Mouse (Mus musculus) frontal cortex, postnatal 36 days (tissue): ENCODE results near the gene Gja5.
"Not testable (repeated sequence)": the region's sequence is repeated elsewhere in the genome, so short reads cannot be mapped to it uniquely, and the experiment has no call there.

Experiments
- DNase-seq, 2 experiments: peaks; one replicate each; pipeline ENCODE4 v3.0.0; 2022; ENCODE audit warnings: low spot score in 2 of 2

Gene Gja5

GRCm38 (mm10) chr3:97037119-97037518 is 132.6 kb downstream of the Gja5 start:
- DNase-seq: no peak

DNA sequence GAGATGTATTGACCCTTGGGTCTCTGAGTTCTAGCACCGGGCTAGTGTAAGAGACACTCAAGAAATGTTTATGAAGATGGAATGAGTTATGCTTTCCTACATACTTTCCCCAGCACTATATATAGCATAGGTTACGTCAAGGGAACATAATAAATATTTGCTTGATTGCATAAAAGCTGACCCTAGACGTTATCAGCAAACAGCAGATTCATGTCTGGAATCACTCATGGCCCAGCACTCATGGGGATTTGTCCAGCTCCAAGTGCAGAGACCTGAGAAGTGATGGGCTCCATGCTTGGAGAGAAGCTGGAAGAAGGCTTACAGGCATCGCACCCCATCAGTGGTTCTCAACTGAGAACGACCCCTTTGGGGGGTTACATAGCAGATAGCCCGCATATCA is 135.2 kb downstream of the Gja5 start:
- no peak for DNase-seq

DNA sequence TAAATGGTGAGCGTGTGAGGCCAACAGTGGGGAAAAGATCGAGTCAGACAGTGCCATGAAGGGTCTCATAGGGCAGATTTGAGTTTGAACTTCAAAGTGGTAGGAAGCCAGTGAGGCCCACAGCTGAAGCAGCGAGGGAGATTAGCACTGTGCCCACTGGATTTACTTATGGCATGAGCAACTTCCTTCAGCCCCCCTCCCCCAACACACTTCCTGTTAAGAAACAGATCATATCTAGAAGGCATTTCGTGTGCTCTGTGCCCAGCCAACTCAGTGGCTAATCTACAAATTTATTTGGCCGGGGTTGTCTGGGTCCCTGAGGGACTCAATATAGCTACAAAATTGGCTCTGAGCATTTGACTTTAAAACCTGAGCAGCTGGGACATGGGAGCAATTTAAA is 139.7 kb downstream of the Gja5 start:
- DNase-seq: no peak

- DNase-seq: no peak
Measured at GRCm38 (mm10) chr3:97047757-97048156, 143.3 kb downstream of the Gja5 start.

GRCm38 (mm10) chr3:97048360-97048759 is 143.9 kb downstream of the Gja5 start:
- DNase-seq: no peak

DNA sequence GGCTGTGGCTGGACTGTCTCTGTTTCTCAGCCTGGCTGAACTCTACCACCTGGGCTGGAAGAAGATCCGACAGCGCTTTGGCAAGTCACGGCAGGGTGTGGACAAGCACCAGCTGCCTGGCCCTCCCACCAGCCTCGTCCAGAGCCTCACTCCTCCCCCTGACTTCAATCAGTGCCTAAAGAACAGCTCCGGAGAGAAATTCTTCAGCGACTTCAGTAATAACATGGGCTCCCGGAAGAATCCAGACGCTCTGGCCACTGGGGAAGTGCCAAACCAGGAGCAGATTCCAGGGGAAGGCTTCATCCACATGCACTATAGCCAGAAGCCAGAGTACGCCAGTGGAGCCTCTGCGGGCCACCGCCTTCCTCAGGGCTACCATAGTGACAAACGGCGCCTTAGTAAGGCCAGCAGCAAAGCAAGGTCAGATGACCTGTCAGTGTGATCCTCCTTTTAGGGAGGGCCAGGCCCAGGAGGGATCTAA is 146.8 kb downstream of the Gja5 start:
- no peak for DNase-seq

DNA sequence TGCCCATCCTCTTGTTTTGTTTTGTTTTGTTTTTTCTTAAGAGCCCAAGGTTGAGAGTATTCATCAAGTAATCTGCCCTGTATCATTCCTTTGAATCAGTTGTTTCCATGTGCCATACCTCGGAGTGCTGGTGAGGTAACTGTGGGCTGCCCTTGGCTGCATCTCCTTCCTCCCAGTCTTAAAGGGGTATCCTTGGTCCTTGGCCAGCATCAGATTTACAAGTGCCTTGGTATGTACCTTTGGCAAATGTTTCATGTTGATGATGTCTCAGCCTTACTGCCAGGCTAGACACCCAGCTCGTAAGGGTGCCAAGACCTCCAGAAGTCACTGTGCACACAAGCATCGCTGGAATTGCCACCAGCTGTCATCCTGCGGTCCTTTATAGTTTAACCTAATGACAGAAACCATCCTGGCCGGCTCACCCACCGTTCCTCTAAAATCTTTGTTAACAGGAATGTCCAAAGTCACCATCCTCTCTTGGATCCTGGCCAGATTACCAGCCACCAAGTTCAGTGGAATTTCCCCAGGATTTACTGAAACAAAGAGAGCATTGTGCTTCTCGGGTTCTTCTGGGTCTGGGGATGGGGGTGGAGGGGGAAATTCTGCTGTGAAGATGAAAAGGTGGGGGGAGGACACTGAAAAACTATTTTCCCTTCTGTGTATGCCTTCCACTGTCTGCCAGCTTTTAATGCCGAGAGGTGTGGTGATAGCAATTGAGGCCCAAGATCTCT is 147.7 kb downstream of the Gja5 start:
- DNase-seq: no peak

DNA sequence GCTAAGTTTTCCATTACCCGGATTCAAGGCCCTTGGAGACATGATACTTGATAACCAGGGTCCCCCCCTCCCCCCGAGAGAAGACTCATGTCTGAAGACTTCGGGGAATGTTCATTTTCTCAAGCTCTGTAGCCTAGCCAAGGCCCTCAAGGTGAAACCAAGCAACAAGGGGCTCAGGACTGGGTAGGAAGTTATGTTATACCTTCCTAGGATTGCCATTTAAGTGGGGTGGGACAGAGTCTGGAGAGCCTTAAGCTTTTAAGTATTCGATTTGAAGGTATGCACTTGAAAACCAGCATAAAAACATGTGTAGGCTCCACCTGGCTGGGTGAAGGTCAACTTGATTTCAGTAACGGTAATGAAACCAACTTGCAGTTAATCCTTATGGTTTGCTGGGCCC is 154.2 kb downstream of the Gja5 start:
- no peak for DNase-seq

- no peak for DNase-seq
Measured at GRCm38 (mm10) chr3:97060119-97060518, 155.6 kb downstream of the Gja5 start.

- DNase-seq: no peak
Measured at GRCm38 (mm10) chr3:97062814-97063213, 158.3 kb downstream of the Gja5 start.

DNA sequence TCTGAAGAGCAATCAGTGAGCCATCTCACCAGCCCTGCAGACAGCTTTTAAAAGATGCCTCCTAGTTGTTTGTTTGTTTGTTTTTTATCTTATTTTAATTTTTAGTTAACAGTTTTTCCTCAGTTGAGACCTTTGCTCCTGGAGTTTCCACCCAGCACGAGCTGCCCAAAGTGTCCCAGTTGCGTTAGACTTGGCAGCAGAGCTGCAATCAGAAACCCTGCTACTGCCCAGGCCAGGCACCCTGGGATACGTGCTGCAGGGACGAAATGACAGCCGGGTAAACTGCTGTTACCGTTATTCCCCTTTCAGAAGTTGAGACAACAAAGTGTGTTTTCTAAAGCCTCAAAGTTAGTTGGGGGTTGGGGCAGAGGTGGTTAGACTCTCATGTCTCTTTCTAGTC is 159.6 kb downstream of the Gja5 start:
- DNase-seq: no peak

- peak in 1 of 2 experiments; percentile 10 for DNase-seq
Measured at GRCm38 (mm10) chr3:97069589-97069988, 165.1 kb downstream of the Gja5 start.

GRCm38 (mm10) chr3:97071916-97072315 is 167.4 kb downstream of the Gja5 start:
- peak in 1 of 2 experiments; percentile 14 for DNase-seq

DNA sequence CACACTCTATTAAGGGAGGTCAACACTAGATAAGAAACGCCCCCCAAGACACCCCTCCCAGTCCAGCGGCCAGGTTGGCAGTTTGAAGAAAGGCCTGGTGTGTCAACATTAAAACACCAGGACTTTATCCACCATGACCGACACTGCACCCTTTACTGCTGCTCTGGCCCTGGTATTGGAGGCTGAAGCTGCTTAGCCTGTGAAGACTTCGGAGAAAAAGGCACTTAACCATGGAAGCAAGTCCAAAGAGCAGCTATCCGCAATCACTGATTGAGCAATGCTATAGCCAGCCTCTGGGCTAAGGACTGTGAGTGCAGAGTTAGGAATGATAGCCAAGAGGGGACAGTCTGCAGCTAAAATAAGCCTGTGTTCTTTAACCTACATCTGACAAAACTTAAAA is 167.9 kb downstream of the Gja5 start:
- DNase-seq: not testable (repeated sequence)

- DNase-seq: not testable (repeated sequence)
Measured at GRCm38 (mm10) chr3:97075744-97076350, 171.4 kb downstream of the Gja5 start.

DNA sequence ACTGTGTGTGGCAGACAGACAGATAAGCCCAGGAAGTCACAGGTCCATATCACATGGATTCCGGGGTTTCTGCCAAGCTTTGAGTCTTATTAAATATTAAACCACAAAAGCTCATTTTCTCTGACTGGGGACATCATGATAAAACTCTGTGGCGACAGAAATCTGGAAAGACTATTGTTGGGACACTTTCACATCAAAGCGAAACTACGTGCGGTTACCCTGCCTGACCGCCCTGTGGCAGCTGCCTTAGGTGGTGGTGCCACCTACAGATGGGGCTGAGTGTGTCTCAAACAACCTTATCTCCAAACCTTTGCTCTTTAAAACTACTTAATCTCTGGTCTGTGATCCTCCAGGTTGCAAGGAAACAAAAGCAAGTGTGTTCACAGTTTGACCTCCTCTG is 171.9 kb downstream of the Gja5 start:
- DNase-seq: no peak

GRCm38 (mm10) chr3:97078436-97078835 is 173.9 kb downstream of the Gja5 start:
- no peak for DNase-seq

DNA sequence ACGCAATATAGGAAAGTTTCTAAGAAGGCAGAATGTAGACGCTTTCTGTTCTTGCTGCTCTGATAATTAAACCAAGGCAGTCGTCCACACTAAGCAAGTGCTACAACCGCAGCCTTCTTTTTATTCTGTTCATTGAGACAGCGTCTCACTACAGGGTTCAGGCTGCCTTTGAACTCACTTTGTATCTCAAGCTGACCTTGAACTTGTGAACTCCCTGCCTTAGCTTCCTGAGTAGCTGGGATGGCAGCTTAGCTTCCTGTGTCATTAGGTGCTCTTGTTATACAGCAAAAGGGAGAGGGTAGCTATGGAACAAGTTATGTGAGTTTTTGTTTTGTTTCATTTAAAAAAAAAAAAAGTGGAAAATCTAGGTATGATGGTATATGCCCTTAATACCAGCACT is 177.7 kb downstream of the Gja5 start:
- DNase-seq: no peak

GRCm38 (mm10) chr3:97087326-97087725 is 182.8 kb downstream of the Gja5 start:
- no peak for DNase-seq

GRCm38 (mm10) chr3:97088291-97088690 is 183.8 kb downstream of the Gja5 start:
- not testable (repeated sequence) for DNase-seq

DNA sequence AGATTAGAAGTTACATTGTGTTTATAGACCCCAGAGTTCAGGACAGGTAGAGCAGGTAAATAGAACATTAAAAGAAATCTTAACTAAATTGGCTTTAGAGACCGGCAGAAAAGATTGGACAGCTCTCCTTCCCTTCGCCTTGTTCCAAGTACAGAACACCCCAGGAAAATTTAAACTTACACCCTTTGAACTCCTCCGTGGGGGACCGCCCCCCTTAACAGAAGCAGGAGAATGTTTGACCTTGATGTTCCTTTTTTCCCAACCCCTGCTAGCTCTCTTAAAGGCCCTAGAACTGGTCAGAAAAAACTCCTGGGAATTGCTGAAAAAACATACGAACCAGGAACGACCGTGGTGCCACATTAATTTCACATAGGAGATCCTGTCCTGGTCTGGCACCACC is 187.5 kb downstream of the Gja5 start:
- DNase-seq: not testable (repeated sequence)

DNA sequence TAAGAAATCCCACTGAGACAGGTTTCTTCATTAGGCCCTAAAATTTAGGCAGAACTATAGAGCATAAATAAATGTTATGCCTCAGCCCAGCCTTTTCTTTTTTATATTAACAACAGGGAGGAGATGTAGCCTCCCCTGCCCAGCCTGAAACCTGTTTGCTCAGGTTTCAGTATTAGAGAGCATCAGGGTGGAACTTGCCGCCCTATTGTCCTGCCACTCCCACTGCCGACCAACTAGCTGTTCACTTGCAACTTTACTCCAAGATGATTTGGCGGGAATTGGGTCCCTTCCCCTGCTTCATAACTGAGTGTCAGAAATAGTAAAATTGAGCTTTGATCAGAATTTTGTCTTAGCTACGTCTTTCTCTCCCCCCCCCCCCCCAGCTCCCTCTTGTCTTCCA is 192.2 kb downstream of the Gja5 start:
- DNase-seq: not testable (repeated sequence)
